Mouse (Mus musculus) hindbrain, embryonic 13.5 days (tissue): ENCODE measurements around the gene Rora. TPM values are rescaled to one million over a fixed set of nuclear protein-coding genes. Genes with fewer than 3 reads are reported as not detected.

Source experiments
- ATAC-seq: fragments of 200-750 bp; cut with Nextera tagmentation; 2 replicates; pipeline ENCODE4 v1.8.0; 2017; ENCODE audit warnings: moderate TSS enrichment; ENCODE audit not compliant: low FRiP score
- H3K27ac ChIP-seq: fragments of 300-500 bp; sonication (generic); 2 replicates; pipeline ENCODE4 v1.5.1; 2015; ENCODE audit warnings: inconsistent platforms, mild to moderate bottlenecking, moderate library complexity
- H3K27me3 ChIP-seq: fragments of 300-500 bp; sonication (generic); 2 replicates; pipeline ENCODE4 v1.6.1; 2015; ENCODE audit warnings: mild to moderate bottlenecking, inconsistent platforms
- H3K36me3 ChIP-seq: fragments of 300-500 bp; sonication (generic); 2 replicates; pipeline ENCODE4 v1.6.1; 2015; ENCODE audit warnings: mild to moderate bottlenecking, inconsistent platforms
- H3K4me1 ChIP-seq: fragments of 300-500 bp; sonication (generic); replicated peaks from 2 replicates; pipeline ENCODE4 v1.6.1; 2015; ENCODE audit warnings: inconsistent platforms
- H3K4me2 ChIP-seq: fragments of 300-500 bp; sonication (generic); 2 replicates; pipeline ENCODE4 v1.6.1; 2015; ENCODE audit warnings: inconsistent platforms, mild to moderate bottlenecking, moderate library complexity
- H3K4me3 ChIP-seq: fragments of 300-500 bp; sonication (generic); 2 replicates; pipeline ENCODE4 v1.5.1; 2015; ENCODE audit warnings: mild to moderate bottlenecking, inconsistent platforms
- H3K9ac ChIP-seq: fragments of 300-500 bp; sonication (generic); 2 replicates; pipeline ENCODE4 v1.6.1; 2015; ENCODE audit warnings: mild to moderate bottlenecking, inconsistent platforms
- H3K9me3 ChIP-seq: fragments of 300-500 bp; sonication (generic); 2 replicates; pipeline ENCODE4 v1.6.1; 2016; ENCODE audit warnings: inconsistent platforms
- WGBS: fragments of 180-500 bp; shearing (Covaris S2); methylation state at CpG from one replicate; pipeline ENCODE4 v1.1.7; 2015; 5-methylcytosine and 5-hydroxymethylcytosine counted together
- polyA plus RNA-seq: library from polyadenylated mRNA; unstranded; fragments of >200 nt; fragmentation: Nextera tagmentation; extraction: Ambion mirVana; gene quantifications from 2 replicates; pipeline ENCODE4 v1.2.1, GENCODE M21; 2015

The Rora gene
- polyA plus RNA-seq, 1 experiment from 2014 or later, result 25.0 TPM

DNA sequence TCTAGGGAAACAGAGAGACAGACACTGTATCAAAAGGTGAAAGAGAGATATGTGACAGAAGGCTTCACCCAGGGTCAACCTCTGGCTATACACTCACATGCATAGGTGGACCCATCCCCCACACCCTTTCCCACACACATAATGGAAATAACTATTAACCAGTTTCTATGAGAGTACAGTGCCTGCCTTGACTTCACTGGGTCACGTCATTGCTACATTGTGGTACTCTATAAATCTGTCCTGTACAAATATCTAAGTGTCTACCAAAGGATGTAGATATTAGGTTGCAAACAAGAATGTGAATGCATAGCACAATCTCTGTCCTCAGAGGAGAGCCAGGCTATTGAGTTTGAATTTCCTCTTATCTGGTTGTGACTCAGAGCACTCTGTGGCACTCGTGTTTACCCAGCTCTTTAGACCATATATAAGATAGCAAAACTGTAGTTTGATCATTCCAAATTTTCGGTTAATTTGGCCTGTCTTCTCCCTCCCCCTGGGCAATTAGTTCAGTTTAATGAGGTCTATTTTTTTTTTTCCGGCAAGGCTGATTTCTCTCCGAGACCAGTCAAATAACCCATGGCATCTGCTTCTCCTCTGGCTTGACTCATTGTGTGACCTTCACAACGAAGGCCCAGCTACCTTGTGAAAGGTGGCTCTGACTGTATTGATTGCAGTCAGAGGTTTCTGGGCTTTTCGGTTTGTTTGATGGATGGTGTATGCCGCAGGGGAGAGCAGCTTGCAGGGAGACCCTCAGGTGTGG is 502.4 kb downstream of the Rora start:
- no peak overlapping the region for H3K4me3 ChIP-seq
- no peak overlapping the region for H3K4me2 ChIP-seq
- H3K4me1 ChIP-seq, result peaks cover 3% of the 10 kb centered on the region; the same call in 1 of the 2 replicates
- ATAC-seq, result no peak
- H3K9ac ChIP-seq, result no peak overlapping the region
- H3K36me3 ChIP-seq, result no peaks in the 10 kb centered on the region
- 76% methylated on average over 8 of the region's 8 CpGs for WGBS
- H3K27ac ChIP-seq, result no peak overlapping the region
- no peaks in the 10 kb centered on the region for H3K9me3 ChIP-seq
- no peaks in the 10 kb centered on the region for H3K27me3 ChIP-seq

- Histone ChIP-seq H3K27ac (no peak overlapping the region), H3K4me3 (no peak overlapping the region), H3K9ac (no peak overlapping the region), H3K36me3 (no peaks in the 10 kb centered on the region), H3K4me1 (no peaks in the 10 kb centered on the region), H3K9me3 (no peaks in the 10 kb centered on the region), H3K27me3 (no peaks in the 10 kb centered on the region), H3K4me2 (no peak overlapping the region)
- WGBS, result 92% methylated on average over 5 of the region's 5 CpGs
- ATAC-seq, result no peak
Observed at GRCm38 (mm10) chr9:69160818-69161217, 507.2 kb downstream of the Rora start.

DNA sequence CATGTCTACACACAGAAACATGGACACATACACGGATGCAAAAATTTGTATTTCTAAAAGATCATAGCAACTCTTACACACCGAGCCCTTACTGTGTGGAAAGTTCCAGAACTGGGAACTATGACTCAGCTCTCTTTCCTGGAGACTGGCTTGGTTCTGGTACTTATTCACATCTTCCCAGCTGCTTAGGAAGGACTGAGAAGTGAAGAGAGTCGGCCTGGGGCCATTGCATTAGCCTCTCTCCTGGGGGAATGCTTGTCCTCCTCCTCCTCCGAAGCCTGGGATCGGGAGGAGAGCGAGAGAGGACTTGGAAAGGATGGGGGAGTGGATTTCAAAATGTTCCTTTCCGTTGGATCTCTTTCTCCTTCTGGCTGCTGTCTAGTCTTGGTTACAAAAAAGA is 511.1 kb downstream of the Rora start:
- Histone ChIP-seq H3K9ac (no peak overlapping the region), H3K4me1 (no peaks in the 10 kb centered on the region), H3K36me3 (no peaks in the 10 kb centered on the region), H3K27ac (no peak overlapping the region), H3K27me3 (no peaks in the 10 kb centered on the region), H3K4me3 (no peak overlapping the region), H3K4me2 (no peak overlapping the region), H3K9me3 (no peaks in the 10 kb centered on the region)
- WGBS, result 70% methylated on average over 7 of the region's 7 CpGs
- ATAC-seq, result no peak

DNA sequence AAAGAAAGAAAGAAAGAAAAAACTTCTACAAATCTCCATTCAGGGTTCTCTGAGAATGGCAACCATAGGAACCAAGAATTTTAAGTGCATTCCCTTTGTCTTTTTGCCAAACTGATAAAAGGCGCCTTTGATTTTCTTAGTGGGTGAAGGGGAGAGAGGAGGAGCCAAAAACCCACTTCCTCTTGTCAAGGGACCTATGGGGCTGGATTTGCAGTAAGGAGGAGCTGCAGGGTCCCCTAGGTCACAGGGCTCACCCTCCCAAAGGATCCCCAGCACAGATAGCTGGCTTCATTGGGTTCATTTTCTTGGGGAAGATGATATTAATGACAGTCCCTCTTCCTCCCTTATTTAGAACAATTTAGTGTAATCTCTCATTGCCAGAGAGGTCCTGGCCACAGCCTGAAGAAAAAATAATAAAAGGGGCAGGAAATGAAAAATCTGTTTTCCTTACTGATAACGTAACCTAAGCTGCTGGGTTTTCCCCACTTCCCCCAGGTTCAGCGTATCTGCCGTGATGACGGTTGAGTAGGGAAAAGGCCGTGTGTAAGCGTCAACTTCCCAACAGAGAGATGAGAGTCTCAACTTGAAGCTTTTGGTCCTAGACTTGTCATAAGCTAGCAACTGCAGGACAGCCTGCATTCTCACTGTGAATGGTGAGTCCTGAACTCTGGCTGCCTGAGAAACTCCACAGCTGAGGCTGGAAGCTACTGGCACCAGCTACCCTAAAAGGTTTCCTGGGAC is 511.7 kb downstream of the Rora start:
- H3K27me3 ChIP-seq, result no peaks in the 10 kb centered on the region
- H3K36me3 ChIP-seq, result no peaks in the 10 kb centered on the region
- no peak overlapping the region for H3K9ac ChIP-seq
- no peaks in the 10 kb centered on the region for H3K4me1 ChIP-seq
- no peak overlapping the region for H3K27ac ChIP-seq
- ATAC-seq, result no peak
- no peak overlapping the region for H3K4me3 ChIP-seq
- no peak overlapping the region for H3K4me2 ChIP-seq
- WGBS, result 82% methylated on average over 7 of the region's 7 CpGs
- no peaks in the 10 kb centered on the region for H3K9me3 ChIP-seq

DNA sequence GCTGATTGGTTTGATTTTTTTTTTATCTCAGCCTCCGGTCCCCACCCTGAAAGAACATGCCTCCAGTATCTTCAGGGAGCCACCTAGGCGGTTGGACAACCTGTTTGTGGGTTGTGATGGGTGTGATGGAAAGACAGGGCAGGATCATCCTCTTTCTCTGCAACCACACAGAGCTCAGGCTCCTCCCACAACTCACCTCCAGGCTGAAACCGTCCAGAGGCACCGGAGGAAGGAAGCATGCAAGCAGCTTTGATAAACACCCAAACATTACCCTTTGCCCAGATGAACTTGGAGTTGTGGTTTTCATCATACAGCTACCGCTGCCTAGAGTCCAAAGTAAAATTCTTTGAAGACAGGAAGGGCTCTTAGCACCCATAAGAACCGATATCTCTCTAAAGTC is 520.5 kb downstream of the Rora start:
- Histone ChIP-seq H3K4me3 (no peak overlapping the region), H3K36me3 (no peaks in the 10 kb centered on the region), H3K9me3 (no peaks in the 10 kb centered on the region), H3K4me2 (no peak overlapping the region), H3K27me3 (no peaks in the 10 kb centered on the region), H3K27ac (no peak overlapping the region), H3K4me1 (0 out of 2 replicates have a peak, but pooled peaks cover 2% of the 10 kb centered on the region), H3K9ac (no peak overlapping the region)
- ATAC-seq, result no peak
- WGBS, result 86% methylated on average over 6 of the region's 6 CpGs

GRCm38 (mm10) chr9:69174527-69175116 is 521.0 kb downstream of the Rora start:
- WGBS, result 70% methylated on average over 10 of the region's 10 CpGs
- H3K4me3 ChIP-seq, result no peak overlapping the region
- H3K9me3 ChIP-seq, result no peaks in the 10 kb centered on the region

GRCm38 (mm10) chr9:69176988-69177387 is 523.4 kb downstream of the Rora start:
- H3K27ac ChIP-seq, result no peak overlapping the region
- no peak overlapping the region for H3K4me3 ChIP-seq
- no peaks in the 10 kb centered on the region for H3K36me3 ChIP-seq
- H3K27me3 ChIP-seq, result no peaks in the 10 kb centered on the region
- H3K9ac ChIP-seq, result no peak overlapping the region
- H3K9me3 ChIP-seq, result no peaks in the 10 kb centered on the region
- 0 out of 2 replicates have a peak, but pooled peaks cover 2% of the 10 kb centered on the region for H3K4me1 ChIP-seq
- WGBS, result 72% methylated on average over 3 of the region's 3 CpGs
- H3K4me2 ChIP-seq, result no peak overlapping the region
- ATAC-seq, result no peak

More at GRCm38 (mm10) chr9:69174527-69175116, 521.0 kb downstream of the Rora start:
- Histone ChIP-seq H3K4me1 (0 out of 2 replicates have a peak, but pooled peaks cover 2% of the 10 kb centered on the region), H3K27me3 (no peaks in the 10 kb centered on the region), H3K36me3 (no peaks in the 10 kb centered on the region), H3K9ac (no peak overlapping the region), H3K4me2 (no peak overlapping the region), H3K27ac (no peak overlapping the region)
- no peak for ATAC-seq

DNA sequence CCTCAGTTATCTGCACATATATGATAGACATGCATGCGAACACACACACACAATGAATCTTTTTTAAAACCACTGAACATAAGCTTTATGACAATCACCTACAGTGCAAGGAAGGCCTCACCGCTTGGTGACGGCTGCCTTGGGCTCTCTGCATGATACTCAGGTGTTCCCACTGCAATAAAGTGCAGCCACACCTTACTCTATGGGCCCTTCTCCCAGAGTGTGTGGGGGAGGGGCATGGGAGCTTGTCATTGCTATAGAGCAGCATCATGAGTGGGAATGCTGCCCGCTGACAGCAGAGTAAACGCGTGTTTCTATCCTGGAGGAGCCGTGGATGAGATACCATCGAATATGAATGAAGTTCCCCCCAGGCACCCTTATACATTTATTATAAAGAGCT is 525.6 kb downstream of the Rora start:
- no peak overlapping the region for H3K27ac ChIP-seq
- no peaks in the 10 kb centered on the region for H3K36me3 ChIP-seq
- no peak overlapping the region for H3K4me2 ChIP-seq
- 0 out of 2 replicates have a peak, but pooled peaks cover 2% of the 10 kb centered on the region for H3K4me1 ChIP-seq
- no peak for ATAC-seq
- H3K9ac ChIP-seq, result no peak overlapping the region
- WGBS, result 93% methylated on average over 8 of the region's 8 CpGs
- no peak overlapping the region for H3K4me3 ChIP-seq
- H3K27me3 ChIP-seq, result no peaks in the 10 kb centered on the region
- H3K9me3 ChIP-seq, result no peaks in the 10 kb centered on the region

DNA sequence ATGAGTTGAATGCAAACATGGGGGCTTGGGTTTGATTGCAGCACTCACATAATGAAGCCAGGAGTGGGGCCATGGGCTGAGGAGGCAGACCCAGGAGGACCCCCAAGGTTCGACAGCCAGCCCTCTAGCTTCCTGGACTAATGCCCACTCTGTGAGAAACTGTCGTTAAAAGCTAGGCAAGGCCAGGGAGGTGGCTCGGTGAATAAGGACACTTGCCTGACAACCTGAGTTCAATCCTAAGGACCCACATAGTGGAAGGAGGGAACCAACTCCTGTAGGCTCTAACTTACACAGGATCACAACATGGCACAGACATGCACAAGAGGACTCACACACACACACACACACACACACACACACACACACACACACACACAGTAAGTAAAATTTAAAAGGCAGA is 527.4 kb downstream of the Rora start:
- no peaks in the 10 kb centered on the region for H3K9me3 ChIP-seq
- 54% methylated on average over 3 of the region's 3 CpGs for WGBS
- no peak for ATAC-seq
- H3K4me3 ChIP-seq, result no peak overlapping the region
- no peaks in the 10 kb centered on the region for H3K27me3 ChIP-seq
- no peaks in the 10 kb centered on the region for H3K4me1 ChIP-seq
- no peak overlapping the region for H3K9ac ChIP-seq
- no peak overlapping the region for H3K4me2 ChIP-seq
- no peak overlapping the region for H3K27ac ChIP-seq
- no peaks in the 10 kb centered on the region for H3K36me3 ChIP-seq

DNA sequence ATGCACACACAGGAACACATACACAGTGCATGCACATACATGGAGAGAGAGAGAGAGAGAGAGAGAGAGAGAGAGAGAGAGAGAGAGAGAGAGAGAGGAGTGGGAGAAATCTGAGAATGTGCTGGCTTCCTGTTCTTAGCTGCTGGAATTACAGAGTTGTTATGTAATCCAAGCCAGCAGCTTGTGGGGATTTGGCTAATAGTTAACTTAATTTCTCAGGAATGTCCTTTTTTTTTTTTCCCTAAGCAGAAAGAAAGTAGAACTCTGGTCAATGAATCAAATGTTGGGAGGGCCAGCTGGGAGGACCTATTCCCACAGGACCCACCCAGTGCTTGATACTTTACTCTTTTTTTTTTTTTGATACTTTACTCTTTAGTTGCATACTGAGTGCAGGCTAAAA is 527.8 kb downstream of the Rora start:
- Histone ChIP-seq H3K9ac (no peak overlapping the region), H3K27ac (no peak overlapping the region), H3K4me2 (no peak overlapping the region), H3K36me3 (no peaks in the 10 kb centered on the region), H3K9me3 (no peaks in the 10 kb centered on the region), H3K4me1 (no peaks in the 10 kb centered on the region), H3K27me3 (no peaks in the 10 kb centered on the region), H3K4me3 (no peak overlapping the region)
- ATAC-seq, result no peak

DNA sequence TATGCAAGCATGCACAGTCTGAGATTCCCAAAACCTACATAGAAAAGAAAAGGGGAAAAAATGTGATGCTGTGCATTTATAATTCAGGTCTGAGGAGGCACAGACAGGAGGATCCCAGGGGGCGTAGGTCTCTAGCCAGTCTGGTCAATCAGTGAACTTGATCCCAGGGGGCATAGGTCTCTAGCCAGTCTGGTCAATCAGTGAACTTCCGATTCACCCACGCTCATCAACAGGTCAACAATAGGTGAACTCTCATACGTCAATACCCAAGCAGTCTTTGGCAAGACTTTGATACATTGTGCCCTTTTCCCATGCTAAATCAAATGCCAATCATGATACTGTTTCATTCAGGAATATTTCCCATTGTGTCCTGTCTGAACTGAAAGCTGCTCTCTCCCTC is 530.3 kb downstream of the Rora start:
- Histone ChIP-seq H3K27me3 (no peaks in the 10 kb centered on the region), H3K4me2 (no peak overlapping the region), H3K4me3 (no peak overlapping the region), H3K9me3 (no peaks in the 10 kb centered on the region), H3K36me3 (no peaks in the 10 kb centered on the region), H3K4me1 (no peaks in the 10 kb centered on the region), H3K9ac (no peak overlapping the region), H3K27ac (no peak overlapping the region)
- 62% methylated on average over 4 of the region's 4 CpGs for WGBS
- no peak for ATAC-seq

DNA sequence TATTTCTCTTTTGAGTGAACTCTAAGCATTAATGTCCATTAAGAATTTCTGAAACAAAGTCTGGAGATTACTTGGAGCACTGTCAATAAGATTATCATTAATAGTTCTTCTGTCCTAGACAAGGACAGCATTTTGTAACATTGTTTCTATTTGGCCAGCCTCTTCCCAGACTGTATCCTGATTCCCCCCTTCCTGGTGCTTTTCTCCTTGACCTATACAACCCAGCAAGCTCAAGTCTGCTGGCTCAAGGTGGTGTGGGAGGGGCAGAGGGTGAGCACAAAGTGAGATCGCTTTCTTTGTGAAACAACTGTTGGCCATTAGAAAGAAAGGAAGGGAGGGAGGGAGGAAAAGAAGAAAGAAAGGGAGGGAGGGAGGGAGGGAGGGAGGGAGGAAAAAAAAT is 537.1 kb downstream of the Rora start:
- H3K9me3 ChIP-seq, result no peaks in the 10 kb centered on the region
- H3K4me3 ChIP-seq, result no peak overlapping the region
- 44% methylated on average over 1 of the region's 1 CpGs for WGBS
- ATAC-seq, result no peak
- no peaks in the 10 kb centered on the region for H3K36me3 ChIP-seq
- no peaks in the 10 kb centered on the region for H3K27me3 ChIP-seq
- H3K4me2 ChIP-seq, result no peak overlapping the region
- H3K9ac ChIP-seq, result no peak overlapping the region
- H3K4me1 ChIP-seq, result no peaks in the 10 kb centered on the region
- H3K27ac ChIP-seq, result no peak overlapping the region
